Mouse (Mus musculus): ENCODE results near the gene Smurf2.

DNA sequence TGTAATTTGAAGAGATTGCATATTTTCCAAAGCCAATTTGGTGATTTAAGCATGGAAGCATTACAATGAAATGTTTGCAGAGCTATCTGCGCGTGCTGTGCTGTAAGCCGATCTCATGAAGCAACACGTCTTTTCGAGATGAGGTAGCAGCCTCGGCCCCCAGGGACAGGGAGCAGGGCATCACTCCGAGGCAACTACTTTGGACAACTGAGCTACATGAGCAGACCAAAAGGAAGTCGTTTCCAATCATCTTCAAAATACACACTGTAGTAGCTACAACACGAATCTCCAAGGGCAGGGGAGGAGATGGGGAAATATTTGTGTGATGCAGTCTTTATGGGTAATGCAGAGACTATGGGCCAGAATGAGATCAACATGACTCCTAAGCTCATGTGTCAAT lies 9.9 kb upstream of the Smurf2 start:
- TF ChIP-seq CTCF (IDR thresholded peaks at IDR 0.05; ENCODE audit: borderline replicate concordance, extremely low read depth, insufficient read depth, insufficient read length) (no peak), POLR2A (IDR thresholded peaks at IDR 0.05; ENCODE audit: borderline replicate concordance, extremely low read depth, insufficient read depth, insufficient read length, poor library complexity, severe bottlenecking) (no peak)

Measured in brain, embryonic 14.5 days (tissue).